Mouse (Mus musculus) adrenal gland, adult 2 months (tissue): ENCODE measurements around the gene Adra2a. TPM values are rescaled to one million over a fixed set of nuclear protein-coding genes. Genes with fewer than 3 reads are reported as not detected.

ENCODE experiments used
- DNase-seq: peaks from one replicate; pipeline ENCODE4 v3.0.0; 2021
- polyA plus RNA-seq: library from polyadenylated mRNA; depleted of rRNA; stranded (reverse); fragments of >200 nt; gene quantifications from 2 replicates; pipeline ENCODE4 v1.2.3, GENCODE M21; 2012; rRNA removed
- total RNA-seq, 2 experiments: library from RNA; stranded (reverse); gene quantifications; 2 replicates each; pipeline ENCODE4 v1.2.3; 2021

Gene Adra2a
- total and polyA plus RNA-seq, 3 experiments: 0.28 to 0.43 (median 0.29) TPM

DNA sequence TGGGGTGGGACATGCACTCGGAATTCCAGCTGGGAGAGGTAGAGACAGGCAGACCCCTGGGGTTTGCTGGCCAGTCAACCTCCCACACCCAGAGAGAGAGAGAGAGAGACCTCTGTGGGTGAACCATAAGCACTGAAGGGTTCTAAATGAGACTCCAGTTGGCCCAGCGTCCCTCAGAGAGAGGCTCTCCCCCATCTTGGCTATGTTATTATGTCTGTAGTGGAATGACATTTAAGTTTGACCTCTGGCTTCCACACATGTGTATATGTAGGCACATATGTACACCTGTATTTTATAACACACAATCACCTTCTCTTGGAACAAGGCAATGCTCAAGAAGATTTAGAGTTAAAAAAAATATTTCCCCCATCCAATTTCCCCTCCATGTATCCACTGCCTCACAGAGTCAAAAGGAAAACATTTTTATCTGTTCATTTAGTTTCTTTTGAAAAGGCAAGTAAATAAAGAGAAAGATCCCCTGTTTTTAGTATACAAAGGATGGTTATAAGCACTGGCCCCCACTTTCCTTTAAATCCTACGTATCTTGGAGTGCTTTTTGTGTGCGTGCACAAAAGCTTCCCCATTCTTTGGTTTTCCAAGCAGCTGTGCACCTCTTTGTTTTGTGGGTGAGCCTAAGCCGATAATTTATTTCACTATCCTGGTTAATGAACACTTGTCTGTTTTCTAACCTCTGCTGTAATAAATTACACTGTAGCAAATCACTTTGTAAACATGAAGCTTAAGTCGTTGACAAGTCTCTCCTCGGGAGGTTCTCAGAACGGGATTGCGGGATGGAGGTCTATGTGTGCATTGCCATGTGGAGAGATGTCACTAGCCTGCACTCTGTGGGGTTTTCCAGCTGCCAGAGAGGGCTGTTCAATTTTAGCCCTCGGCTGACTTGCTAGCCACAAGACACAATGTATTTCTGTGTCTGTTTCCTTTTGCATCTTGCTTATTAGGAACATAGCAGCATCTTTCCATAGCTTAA is 32.7 kb downstream of the Adra2a start:
- DNase-seq: no peak

DNA sequence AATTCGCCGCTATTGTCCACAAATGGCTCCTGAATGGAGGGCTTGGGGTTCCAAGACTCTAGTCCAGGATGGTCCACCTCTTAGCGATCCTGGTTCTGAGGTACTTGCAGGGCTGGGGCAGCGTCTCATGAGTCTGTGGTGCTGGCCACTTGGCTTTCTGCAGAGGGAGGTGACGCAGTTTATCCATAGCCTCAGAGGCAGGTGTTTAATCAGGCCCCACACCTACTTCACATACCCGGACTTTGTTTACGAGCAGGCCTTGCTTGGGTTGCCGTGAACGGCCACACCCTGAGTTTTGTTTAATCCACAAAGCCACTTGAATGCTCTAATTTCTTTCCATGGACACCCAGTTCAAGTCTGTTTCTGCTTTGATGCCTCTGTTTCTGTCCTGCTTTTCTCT is 37.4 kb downstream of the Adra2a start:
- no peak for DNase-seq

DNA sequence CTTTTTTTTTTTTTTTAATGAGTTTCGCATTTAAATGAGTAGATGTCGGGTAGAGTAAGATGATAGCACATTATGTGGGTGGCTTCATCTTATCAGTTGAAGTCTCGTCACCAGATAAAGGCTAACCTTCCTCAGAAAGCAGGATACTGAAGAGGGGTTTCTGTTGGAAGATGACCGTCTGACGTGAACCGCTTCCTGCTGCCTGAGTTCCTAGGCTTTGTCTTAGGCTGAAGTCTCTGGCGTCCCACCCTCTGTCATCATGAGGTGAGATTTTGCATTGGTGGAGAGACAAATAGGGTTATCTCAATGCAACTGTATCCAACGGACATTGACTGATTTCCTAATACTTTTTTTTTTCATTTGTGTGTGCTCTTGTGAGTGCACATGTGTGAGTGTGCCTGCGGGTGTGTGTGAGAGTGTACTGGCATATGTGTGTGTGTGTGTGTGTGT is 37.8 kb downstream of the Adra2a start:
- no peak for DNase-seq

DNA sequence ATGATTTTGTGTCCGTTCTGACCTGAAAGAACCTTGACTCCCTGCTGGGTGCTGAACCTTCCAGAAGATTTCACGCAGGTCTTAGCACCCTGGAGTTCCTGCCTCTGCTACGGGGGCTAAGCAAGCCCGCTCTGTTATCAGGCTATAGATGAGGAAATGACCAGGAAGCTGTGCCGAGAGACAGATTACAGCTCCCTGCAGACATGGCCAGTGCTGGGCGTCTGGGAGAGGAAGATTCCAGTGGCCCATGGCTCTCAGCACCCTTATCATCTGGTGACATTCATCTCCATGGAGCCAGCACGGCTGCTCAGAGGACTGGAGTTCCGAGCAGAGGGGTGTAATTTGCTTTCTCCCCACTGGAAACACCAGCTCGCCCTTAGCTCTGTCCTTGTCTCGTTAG is 43.4 kb downstream of the Adra2a start:
- no peak for DNase-seq

DNA sequence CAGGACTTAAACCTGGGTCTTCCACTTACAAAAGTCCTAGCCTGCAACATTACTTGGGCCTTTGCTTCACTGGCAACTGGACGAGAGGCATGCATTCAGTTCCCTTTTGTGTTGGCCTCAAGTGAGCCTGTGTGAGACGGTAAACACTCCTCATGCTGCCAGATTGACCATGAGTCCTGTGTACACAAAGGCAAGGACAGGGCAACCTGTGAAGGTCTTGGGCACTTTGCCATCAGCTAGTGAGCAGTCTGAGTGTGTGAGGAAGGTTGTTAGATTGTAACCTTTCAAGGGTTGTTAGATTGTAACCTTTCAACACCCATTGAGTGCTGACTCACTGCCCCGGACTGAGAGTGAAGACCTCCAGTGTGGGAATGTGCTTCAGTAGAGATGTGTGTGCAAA is 49.6 kb downstream of the Adra2a start:
- DNase-seq: no peak

DNA sequence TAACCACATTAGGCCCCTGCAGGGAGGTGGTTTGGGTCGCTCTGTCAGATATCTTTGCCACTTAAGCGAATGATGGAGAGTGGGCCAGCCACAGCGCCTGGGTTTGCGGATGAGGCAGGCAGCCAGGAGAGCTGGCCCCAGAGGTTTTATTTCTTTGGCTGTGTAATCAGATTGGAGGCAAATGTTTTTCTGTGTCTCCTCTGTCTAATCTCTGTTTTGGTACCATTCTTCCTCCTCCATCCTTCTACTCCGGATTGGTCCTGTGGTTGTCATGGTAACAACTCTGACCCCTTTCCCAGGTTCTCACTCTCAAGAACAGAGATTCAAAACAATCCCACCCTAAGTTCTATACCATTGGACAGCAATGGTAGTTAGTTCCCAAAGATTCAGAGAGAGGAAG is 51.8 kb downstream of the Adra2a start:
- DNase-seq: no peak

DNA sequence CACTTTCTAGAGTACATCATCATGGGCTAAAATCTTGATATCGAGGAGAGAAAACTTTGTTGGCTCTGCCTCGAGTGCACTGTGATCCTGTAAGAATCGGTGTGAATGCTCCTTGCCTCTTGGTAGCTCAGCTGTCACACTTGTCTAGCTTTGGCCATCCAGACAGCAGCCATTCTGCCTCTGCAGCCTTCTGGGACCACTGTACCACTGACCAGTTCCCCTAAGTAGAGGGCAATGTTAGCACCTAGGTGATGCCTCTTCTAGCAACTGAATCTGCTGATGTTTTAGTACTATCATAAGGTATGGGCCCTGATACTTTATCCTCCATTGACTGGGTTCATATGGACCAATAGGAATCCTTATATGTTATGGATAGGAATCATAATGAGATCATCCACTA is 54.4 kb downstream of the Adra2a start:
- no peak for DNase-seq

Other genes starting within 250 kb of the Adra2a start
- gene Pdcd4, start 151.9 kb upstream of the Adra2a start, total RNA-seq: 100 to 1,000 TPM in 1 of 2 experiments, 10 to 100 TPM in 1; 75.5 to 102 TPM
- gene Pdcd4, start 151.9 kb upstream of the Adra2a start, polyA plus RNA-seq: 2.5 and 2.6 TPM in 2 replicates
- gene Shoc2, start 99.8 kb upstream of the Adra2a start, total RNA-seq: 10 to 100 TPM; 46.0 to 54.5 TPM
- 3.1 and 5.0 TPM in 2 replicates for gene Shoc2, start 99.8 kb upstream of the Adra2a start, polyA plus RNA-seq
- gene Bbip1, start 99.5 kb upstream of the Adra2a start, total RNA-seq: 10 to 100 TPM; 25.6 to 30.8 TPM
- 1.3 and 2.9 TPM in 2 replicates for gene Bbip1, start 99.5 kb upstream of the Adra2a start, polyA plus RNA-seq